Mouse (Mus musculus) hindbrain, embryonic 14.5 days (tissue): ENCODE measurements around the gene Krtap2-4. TPM values are rescaled to one million over a fixed set of nuclear protein-coding genes. Genes with fewer than 3 reads are reported as not detected.
"Not testable (repeated sequence)": the region's sequence is repeated elsewhere in the genome, so short reads cannot be mapped to it uniquely, and the experiment has no call there.

Source experiments
- ATAC-seq: fragments of 200-750 bp; cut with Nextera tagmentation; 2 replicates; pipeline ENCODE4 v1.8.0; 2017; ENCODE audit warnings: moderate number of reproducible peaks, mild to moderate bottlenecking, moderate TSS enrichment, moderate library complexity; ENCODE audit not compliant: low FRiP score
- DNase-seq: peaks from one replicate; pipeline ENCODE4 v3.0.0-alpha.2; 2015; ENCODE audit warnings: low spot score
- H3K27ac ChIP-seq: fragments of 300-500 bp; sonication (generic); 2 replicates; pipeline ENCODE4 v1.5.1; 2014; ENCODE audit warnings: mild to moderate bottlenecking, moderate library complexity
- H3K27me3 ChIP-seq: fragments of 300-500 bp; sonication (generic); 2 replicates; pipeline ENCODE4 v1.6.1; 2014; ENCODE audit warnings: mild to moderate bottlenecking, low read length, mixed read lengths; ENCODE audit not compliant: control insufficient read depth, insufficient read depth
- H3K36me3 ChIP-seq: fragments of 300-500 bp; sonication (generic); replicated peaks from 2 replicates; pipeline ENCODE4 v1.6.1; 2014; ENCODE audit not compliant: control insufficient read depth, insufficient read depth
- H3K4me1 ChIP-seq: fragments of 300-500 bp; sonication (generic); replicated peaks from 2 replicates; pipeline ENCODE4 v1.6.1; 2014; ENCODE audit warnings: antibody characterized with exemption, low read length, mixed read lengths; ENCODE audit not compliant: control insufficient read depth, insufficient read depth
- H3K4me2 ChIP-seq: fragments of 300-500 bp; sonication (generic); replicated peaks from 2 replicates; pipeline ENCODE4 v1.6.1; 2014; ENCODE audit warnings: mild to moderate bottlenecking, moderate library complexity
- H3K4me3 ChIP-seq: fragments of 300-500 bp; sonication (generic); replicated peaks from 2 replicates; pipeline ENCODE4 v1.5.1; 2014; ENCODE audit warnings: mild to moderate bottlenecking, low read length
- H3K9ac ChIP-seq: fragments of 300-500 bp; sonication (generic); 2 replicates; pipeline ENCODE4 v1.6.1; 2014
- H3K9me3 ChIP-seq: fragments of 300-500 bp; sonication (generic); 2 replicates; pipeline ENCODE4 v1.6.1; 2016; ENCODE audit warnings: low read length; ENCODE audit not compliant: control insufficient read depth
- whole genome bisulfite sequencing: fragments of 180-500 bp; shearing (Covaris S2); extraction: QIAGEN DNeasy Blood & Tissue Kit; methylation state at CpG from one replicate; pipeline ENCODE4 v1.1.7; 2014; 5-methylcytosine and 5-hydroxymethylcytosine counted together
- polyA plus RNA-seq: library from polyadenylated mRNA; unstranded; fragments of >200 nt; fragmentation: Nextera tagmentation; extraction: Ambion mirVana; gene quantifications from 2 replicates; pipeline ENCODE4 v1.2.1, GENCODE M21; 2014

Krtap2-4 gene
- polyA plus RNA-seq, 1 experiment from 2014 or later: not detected

GRCm38 (mm10) chr11:99597742-99598141 lies 16.9 kb downstream of the Krtap2-4 start, which contains the start of gene Krtap9-3:
TSS of gene Krtap9-3 (minus strand) at chr11:99598105.
- not testable (repeated sequence) for H3K27me3 ChIP-seq, H3K9me3 ChIP-seq, H3K36me3 ChIP-seq, H3K4me1 ChIP-seq, ATAC-seq, DNase-seq, H3K9ac ChIP-seq, H3K4me3 ChIP-seq, H3K27ac ChIP-seq, H3K4me2 ChIP-seq
- WGBS: 82% methylated on average over 6 of the region's 6 CpGs

DNA sequence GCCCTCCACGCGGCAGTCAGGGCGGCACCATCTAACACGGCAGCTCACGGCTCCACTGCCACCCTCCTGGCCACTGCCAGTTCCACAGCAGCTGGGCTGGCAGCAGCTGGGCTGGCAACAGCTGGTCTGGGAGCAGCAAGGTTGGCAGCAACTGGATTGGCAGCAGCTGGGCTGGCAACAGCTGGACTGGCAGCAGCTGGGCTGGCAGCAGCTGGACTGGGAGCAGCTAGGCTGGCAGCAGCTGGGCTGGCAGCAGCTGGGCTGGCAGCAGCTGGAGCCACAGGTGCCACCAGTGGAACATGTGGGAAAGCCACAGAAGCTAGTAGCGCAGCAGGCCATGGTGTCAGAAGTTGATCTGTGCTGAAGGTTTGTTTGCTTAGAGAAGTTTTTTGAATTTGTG lies 23.7 kb downstream of the Krtap2-4 start, which contains the start of gene Krtap1-3:
TSS of gene Krtap1-3 (minus strand) at position 359 of the 400 bp plus-strand sequence.
- 84% methylated on average over 6 of the region's 6 CpGs for WGBS
- ATAC-seq (no peak), DNase-seq (no peak)
- no peak within 1 kb of the TSS for H3K4me2 ChIP-seq
- H3K36me3 ChIP-seq: no peaks in the 10 kb centered on the region
- H3K9me3 ChIP-seq: no peaks in the 10 kb centered on the region
- no peaks in the 10 kb centered on the region for H3K4me1 ChIP-seq
- no peak within 1 kb of the TSS for H3K4me3 ChIP-seq
- no peak within 1 kb of the TSS for H3K9ac ChIP-seq
- no peaks in the 10 kb centered on the region for H3K27me3 ChIP-seq
- H3K27ac ChIP-seq: no peak within 1 kb of the TSS

- no peak overlapping the region for H3K4me2 ChIP-seq
- H3K4me1 ChIP-seq: no peaks in the 10 kb centered on the region
- H3K9me3 ChIP-seq: no peaks in the 10 kb centered on the region
- 90% methylated on average over 7 of the region's 7 CpGs for WGBS
- H3K36me3 ChIP-seq: no peaks in the 10 kb centered on the region
- no peak overlapping the region for H3K27ac ChIP-seq
- no peak for ATAC-seq
- no peak overlapping the region for H3K4me3 ChIP-seq
- no peaks in the 10 kb centered on the region for H3K27me3 ChIP-seq
- no peak for DNase-seq
- no peak overlapping the region for H3K9ac ChIP-seq
These were observed 29.6 kb downstream of the Krtap2-4 start for GRCm38 (mm10) chr11:99585096-99585495.

DNA sequence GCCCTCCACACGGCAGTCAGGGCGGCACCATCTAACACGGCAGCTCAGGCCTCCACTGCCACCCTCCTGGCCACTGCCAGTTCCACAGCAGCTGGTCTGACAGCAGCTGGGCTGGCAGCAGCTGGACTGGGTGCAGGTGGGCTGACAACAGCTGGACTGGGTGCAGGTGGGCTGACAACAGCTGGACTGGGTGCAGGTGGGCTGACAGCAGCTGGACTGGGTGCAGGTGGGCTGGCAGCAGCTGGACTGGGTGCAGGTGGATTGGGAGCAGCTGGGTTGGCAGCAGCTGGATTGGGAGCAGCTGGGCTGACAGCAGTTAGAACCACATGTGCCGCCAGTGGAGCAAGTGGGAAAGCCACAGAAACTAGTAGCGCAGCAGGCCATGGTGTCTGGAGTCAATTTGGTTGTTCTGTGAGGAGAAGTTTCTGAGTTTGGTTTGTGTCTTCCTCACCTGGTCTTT lies 31.4 kb downstream of the Krtap2-4 start, which contains the start of gene Krtap1-4:
TSS of gene Krtap1-4 (minus strand) at position 410 of the 460 bp plus-strand sequence.
- Histone ChIP-seq H3K36me3 (no peaks in the 10 kb centered on the region), H3K4me3 (no peak within 1 kb of the TSS), H3K9me3 (no peaks in the 10 kb centered on the region), H3K27me3 (no peaks in the 10 kb centered on the region), H3K27ac (no peak within 1 kb of the TSS), H3K4me2 (no peak within 1 kb of the TSS), H3K9ac (no peak within 1 kb of the TSS), H3K4me1 (no peaks in the 10 kb centered on the region)
- WGBS: 90% methylated on average over 5 of the region's 5 CpGs
- no peak for DNase-seq
- no peak for ATAC-seq

DNA sequence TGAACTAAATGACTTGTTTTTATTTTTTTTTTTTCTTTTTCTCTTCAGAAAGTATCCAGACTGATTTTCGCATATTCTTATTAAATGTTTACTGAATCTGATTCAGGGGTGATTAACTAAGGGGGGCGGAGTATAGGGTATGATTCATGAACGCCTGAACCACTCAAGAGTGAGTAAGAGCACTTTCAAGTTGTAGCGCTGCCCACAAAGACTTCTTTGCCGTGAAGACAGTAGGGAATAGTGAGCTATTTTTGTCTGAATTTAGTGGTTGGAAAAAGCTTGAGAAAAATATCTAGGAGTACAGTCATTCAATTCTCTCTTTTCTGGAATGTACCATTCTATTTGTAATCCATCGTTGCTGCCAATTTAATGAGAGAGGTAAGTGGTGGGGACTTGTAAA lies 33.1 kb downstream of the Krtap2-4 start:
- WGBS: 91% methylated on average over 6 of the region's 6 CpGs
- H3K27ac ChIP-seq: no peak overlapping the region
- no peaks in the 10 kb centered on the region for H3K27me3 ChIP-seq
- no peak for DNase-seq
- no peak overlapping the region for H3K4me3 ChIP-seq
- no peak overlapping the region for H3K4me2 ChIP-seq
- ATAC-seq: no peak
- no peak overlapping the region for H3K9ac ChIP-seq
- no peaks in the 10 kb centered on the region for H3K4me1 ChIP-seq
- H3K36me3 ChIP-seq: no peaks in the 10 kb centered on the region
- H3K9me3 ChIP-seq: no peaks in the 10 kb centered on the region

DNA sequence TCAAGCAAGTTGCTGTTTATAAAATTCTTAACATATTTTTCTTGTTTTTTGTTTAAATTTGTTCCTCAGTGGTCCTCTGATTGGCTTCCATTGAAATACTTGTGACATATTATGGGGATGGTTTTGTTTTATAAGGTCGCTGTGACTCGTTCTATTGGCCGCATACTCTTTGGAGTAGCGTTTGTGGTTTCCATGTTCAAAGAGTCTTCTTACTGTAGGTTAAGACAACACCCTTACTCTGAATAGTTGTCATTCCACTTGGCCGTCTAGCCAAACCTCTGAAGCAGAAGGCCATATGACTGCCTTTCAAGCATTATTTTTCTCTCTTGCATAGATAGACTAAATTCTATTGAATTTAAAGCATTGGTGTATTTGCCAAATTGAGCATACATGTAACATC lies 33.6 kb downstream of the Krtap2-4 start:
- no peak for DNase-seq
- H3K36me3 ChIP-seq: no peaks in the 10 kb centered on the region
- ATAC-seq: no peak
- H3K9me3 ChIP-seq: no peaks in the 10 kb centered on the region
- H3K27ac ChIP-seq: no peak overlapping the region
- H3K4me1 ChIP-seq: no peaks in the 10 kb centered on the region
- no peaks in the 10 kb centered on the region for H3K27me3 ChIP-seq
- no peak overlapping the region for H3K4me2 ChIP-seq
- 92% methylated on average over 5 of the region's 5 CpGs for WGBS
- H3K4me3 ChIP-seq: no peak overlapping the region
- H3K9ac ChIP-seq: no peak overlapping the region

DNA sequence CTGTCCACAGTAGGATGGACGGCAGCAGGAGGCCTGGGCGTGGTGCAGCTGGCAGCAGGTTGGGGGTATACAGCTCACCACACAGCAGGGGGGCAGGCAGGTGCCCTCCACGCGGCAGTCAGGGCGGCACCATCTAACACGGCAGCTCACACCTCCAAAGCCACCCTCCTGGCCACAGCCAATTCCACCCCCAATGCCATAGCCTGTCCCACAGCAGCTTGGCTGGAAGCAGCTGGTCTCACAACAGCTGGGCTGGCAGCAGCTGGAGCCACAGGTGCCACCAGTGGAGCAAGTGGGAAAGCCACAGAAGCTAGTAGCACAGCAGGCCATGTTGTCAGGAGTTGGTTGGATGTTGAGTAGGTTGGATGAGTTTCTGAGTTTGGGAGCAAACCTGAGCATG lies 34.0 kb downstream of the Krtap2-4 start, which contains the start of gene Krtap1-5:
TSS of gene Krtap1-5 (minus strand) at position 381 of the 400 bp plus-strand sequence.
- H3K27me3 ChIP-seq: no peaks in the 10 kb centered on the region

GRCm38 (mm10) chr11:99574106-99574505 lies 40.5 kb downstream of the Krtap2-4 start:
- DNase-seq (peak; percentile 84), ATAC-seq (peak; percentile 66)
- WGBS: 6% methylated on average over 7 of the region's 7 CpGs
- Histone ChIP-seq H3K4me1 (no peaks in the 10 kb centered on the region), H3K9me3 (no peaks in the 10 kb centered on the region), H3K27ac (no peak overlapping the region), H3K36me3 (no peaks in the 10 kb centered on the region), H3K27me3 (no peaks in the 10 kb centered on the region), H3K4me2 (peak overlapping the region; percentile 36), H3K4me3 (no peak overlapping the region), H3K9ac (no peak overlapping the region)

More for the DNA sequence above, 34.0 kb downstream of the Krtap2-4 start, which contains the start of gene Krtap1-5:
- Histone ChIP-seq H3K9me3 (no peaks in the 10 kb centered on the region), H3K9ac (no peak within 1 kb of the TSS), H3K36me3 (no peaks in the 10 kb centered on the region), H3K4me2 (no peak within 1 kb of the TSS), H3K27ac (no peak within 1 kb of the TSS), H3K4me1 (no peaks in the 10 kb centered on the region), H3K4me3 (no peak within 1 kb of the TSS)
- WGBS: 91% methylated on average over 6 of the region's 6 CpGs
- no peak for ATAC-seq
- DNase-seq: no peak

- H3K27ac ChIP-seq: no peak overlapping the region
- no peak overlapping the region for H3K4me2 ChIP-seq
- H3K4me1 ChIP-seq: no peaks in the 10 kb centered on the region
- H3K9me3 ChIP-seq: no peaks in the 10 kb centered on the region
- no peak overlapping the region for H3K9ac ChIP-seq
- DNase-seq (no peak), ATAC-seq (no peak)
- H3K4me3 ChIP-seq: no peak overlapping the region
- H3K27me3 ChIP-seq: no peaks in the 10 kb centered on the region
- 38% methylated on average over 4 of the region's 4 CpGs for WGBS
- no peaks in the 10 kb centered on the region for H3K36me3 ChIP-seq
These were observed 41.5 kb downstream of the Krtap2-4 start for GRCm38 (mm10) chr11:99573164-99573563.

DNA sequence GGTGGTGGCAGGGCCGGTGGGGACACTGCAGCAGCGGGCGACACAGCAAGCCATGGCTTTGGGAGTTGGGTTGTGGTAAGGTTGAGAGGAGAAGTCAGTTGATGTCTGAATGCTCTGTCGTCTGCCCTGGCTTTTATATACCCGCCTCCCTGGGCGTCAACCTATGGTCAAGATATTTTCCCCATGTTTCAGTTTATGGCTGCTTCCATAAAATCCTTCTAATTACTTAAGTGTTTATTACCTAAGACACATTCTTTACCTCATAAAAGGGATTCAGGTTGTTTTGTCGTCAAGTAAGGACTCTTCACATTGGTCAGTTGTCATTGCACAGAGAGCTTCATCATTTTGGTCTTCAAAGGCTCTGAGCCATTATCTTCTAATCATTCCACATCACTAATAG lies 48.1 kb downstream of the Krtap2-4 start, which contains the start of gene Krtap3-1:
TSS of gene Krtap3-1 (minus strand) at position 101 of the 400 bp plus-strand sequence.
- Histone ChIP-seq H3K27ac (no peak within 1 kb of the TSS), H3K27me3 (no peaks in the 10 kb centered on the region), H3K4me2 (no peak within 1 kb of the TSS), H3K9ac (no peak within 1 kb of the TSS), H3K4me1 (no peaks in the 10 kb centered on the region), H3K9me3 (no peaks in the 10 kb centered on the region), H3K36me3 (no peaks in the 10 kb centered on the region), H3K4me3 (no peak within 1 kb of the TSS)
- 96% methylated on average over 7 of the region's 7 CpGs for WGBS
- DNase-seq: no peak
- ATAC-seq: no peak
